In genomic region chr7:127876041-127876466, GRCm38 (mm10) we compare ENCODE assay signal across 8 mouse cellular contexts. TPM values are rescaled to one million over a fixed set of nuclear protein-coding genes. Genes with fewer than 3 reads are reported as not detected.
DNase-seq lines count a peak whose midpoint lies in the region; ATAC-seq and TF ChIP-seq lines count a peak whose summit lies in the region.

TSS of gene Zfp646 (plus strand) at chr7:127876221.

- peak within 1 kb of the TSS; percentile 78 for H3K27ac ChIP-seq in CH12.LX (ENCODE audit: insufficient read depth, low read depth)
- peak within 1 kb of the TSS; percentile 93 for H3K27ac ChIP-seq in bone marrow macrophage, adult 2 months (ENCODE audit: insufficient read depth, low read depth, low read length)
- H3K27ac ChIP-seq in forebrain, postnatal 0 days (ENCODE audit: low read depth, low read length) = peak within 1 kb of the TSS; percentile 99
- H3K27ac ChIP-seq in lung, embryonic 14.5 days (ENCODE audit: low read depth) = peak within 1 kb of the TSS; percentile 99

- dilution Hi-C loops in CH12.LX (cut with MboI; ENCODE audit: extremely low pct_ligation_motif_present, extremely low pct_unique_long_range_greater_than_20kb, low sequenced_read_pairs) = no loop called here

- peaks cover 28% of the 10 kb centered on the region for H3K9me3 ChIP-seq in CH12.LX (replicated peaks; ENCODE audit: low read length)
- no peaks in the 10 kb centered on the region for H3K9me3 ChIP-seq in forebrain, postnatal 0 days (ENCODE audit: low read length)
- H3K9me3 ChIP-seq in lung, embryonic 14.5 days (ENCODE audit: low read depth, low read length) = no peaks in the 10 kb centered on the region

- peak within 1 kb of the TSS; percentile 66 to 99 (median 98) for H3K4me3 ChIP-seq in CH12.LX (replicated peaks in 1 of 3; ENCODE audit: low read depth in 2 of 3, low read length in 2 of 3, poor library complexity in 1 of 3)
- H3K4me3 ChIP-seq in bone marrow macrophage, adult 2 months (ENCODE audit: insufficient read depth, low read length) = peak within 1 kb of the TSS; percentile 89
- H3K4me3 ChIP-seq in forebrain, postnatal 0 days (ENCODE audit: low read depth, low read length) = peak within 1 kb of the TSS; percentile 98
- peak within 1 kb of the TSS; percentile 90 for H3K4me3 ChIP-seq in lung, embryonic 14.5 days (ENCODE audit: low read depth, low read length)

- no peaks in the 10 kb centered on the region for H3K27me3 ChIP-seq in CH12.LX (replicated peaks)
- no peaks in the 10 kb centered on the region for H3K27me3 ChIP-seq in forebrain, postnatal 0 days (ENCODE audit: insufficient read depth, low read length)
- no peaks in the 10 kb centered on the region for H3K27me3 ChIP-seq in lung, embryonic 14.5 days (ENCODE audit: insufficient read depth, low read length)

- peak within 1 kb of the TSS; percentile 95 for H3K4me2 ChIP-seq in CH12.LX (ENCODE audit: insufficient read depth, low read depth, poor library complexity, severe bottlenecking)
- peak within 1 kb of the TSS; percentile 66 for H3K4me2 ChIP-seq in forebrain, postnatal 0 days (ENCODE audit: low read depth)
- H3K4me2 ChIP-seq in lung, embryonic 14.5 days = peak within 1 kb of the TSS; percentile 84

- peak; percentile 79 for DNase-seq in CH12.LX (ENCODE audit: extremely low read depth)
- peak; percentile 93 for DNase-seq in forebrain, postnatal 0 days
- peak; percentile 48 to 54 for DNase-seq in layer of hippocampus, adult 8-10 months (ENCODE audit: low spot score in 2 of 2)
- peak; percentile 87 for DNase-seq in lung, embryonic 14.5 days
- DNase-seq in thymus, postnatal 10 days (ENCODE audit: low spot score in 2 of 2) = peak; percentile 63 to 67

- H3K79me2 ChIP-seq in CH12.LX (replicated peaks; ENCODE audit: control insufficient read depth, extremely low read depth, insufficient read depth, poor library complexity, severe bottlenecking) = peaks cover 27% of the 10 kb centered on the region

- TF ChIP-seq RAD21 in CH12.LX (IDR thresholded peaks at IDR 0.05; ENCODE audit: low read depth, low read length) = no peak

- H3K4me1 ChIP-seq in CH12.LX (ENCODE audit: control insufficient read depth in 1 of 2, insufficient read depth in 2 of 2) = peaks cover 6 to 33% of the 10 kb centered on the region in 2 experiments
- peaks cover 20% of the 10 kb centered on the region for H3K4me1 ChIP-seq in bone marrow macrophage, adult 2 months (ENCODE audit: control insufficient read depth, insufficient read depth, low read length)
- H3K4me1 ChIP-seq in forebrain, postnatal 0 days (ENCODE audit: insufficient read depth) = peaks cover 12% of the 10 kb centered on the region
- peaks cover 8% of the 10 kb centered on the region for H3K4me1 ChIP-seq in lung, embryonic 14.5 days (ENCODE audit: insufficient read depth)

- peak; percentile 44 for TF ChIP-seq POLR2A in CH12.LX (IDR thresholded peaks at IDR 0.05; ENCODE audit: low read depth, low read length)
- no peak for TF ChIP-seq POLR2A in bone marrow macrophage, adult 2 months (IDR thresholded peaks at IDR 0.05; ENCODE audit: borderline replicate concordance, low read depth, low read length)

- no peak for TF ChIP-seq CTCF in CH12.LX (conservative IDR thresholded peaks at IDR 0.05 in 1 of 2, IDR thresholded peaks at IDR 0.05 in 1 of 2; ENCODE audit: low read depth in 2 of 2, low read length in 2 of 2)
- TF ChIP-seq CTCF in bone marrow macrophage, adult 2 months (IDR thresholded peaks at IDR 0.05; ENCODE audit: low read depth, low read length) = no peak
- no peak for TF ChIP-seq CTCF in forebrain, postnatal 0 days (IDR thresholded peaks at IDR 0.05; ENCODE audit: low read depth)
- no peak for TF ChIP-seq CTCF in lung, embryonic 14.5 days (IDR thresholded peaks at IDR 0.05; ENCODE audit: low read depth)

- peak; percentile 89 for ATAC-seq in forebrain, postnatal 0 days
- ATAC-seq in hematopoietic stem cell, adult 5-6 weeks (replicated peaks in 1 of 2; ENCODE audit: insufficient read depth in 1 of 2, low FRiP score in 2 of 2, low TSS enrichment in 1 of 2, low read depth in 1 of 2, poor library complexity in 2 of 2, severe bottlenecking in 2 of 2) = peak; percentile 28 to 69
- peak; percentile 90 for ATAC-seq in lung, embryonic 14.5 days (ENCODE audit: insufficient read depth)
- ATAC-seq in neutrophil, adult 5-6 weeks (ENCODE audit: extremely low read depth, insufficient number of reproducible peaks, low FRiP score, poor library complexity, severe bottlenecking) = peak; percentile 33

- TF ChIP-seq EP300 in CH12.LX (IDR thresholded peaks at IDR 0.05; ENCODE audit: low read length) = no peak

- H3K36me3 ChIP-seq in CH12.LX (replicated peaks in 1 of 2; ENCODE audit: control insufficient read depth in 1 of 2, insufficient read depth in 1 of 2, low read length in 1 of 2) = peaks cover 28 to 50% of the 10 kb centered on the region in 2 experiments
- peaks cover 28% of the 10 kb centered on the region for H3K36me3 ChIP-seq in forebrain, postnatal 0 days (ENCODE audit: insufficient read depth)
- H3K36me3 ChIP-seq in lung, embryonic 14.5 days (ENCODE audit: insufficient read depth) = peaks cover 35% of the 10 kb centered on the region

- peak within 1 kb of the TSS; percentile 87 for H3K9ac ChIP-seq in CH12.LX (ENCODE audit: insufficient read depth, low read depth)
- peak within 1 kb of the TSS; percentile 97 for H3K9ac ChIP-seq in forebrain, postnatal 0 days
- H3K9ac ChIP-seq in lung, embryonic 14.5 days = peak within 1 kb of the TSS; percentile 98

- 4% methylated on average over 40 of the region's 41 CpGs for WGBS in forebrain, postnatal 0 days
- WGBS in lung, embryonic 14.5 days = under 1% methylated on average over 41 of the region's 41 CpGs

- in situ Hi-C loops in CH12.LX (cut with MboI; ENCODE audit: low pct_ligation_motif_present, low pct_unique_long_range_greater_than_20kb, low sequenced_read_pairs) = no loop called here

TF ChIP-seq in CH12.LX, 34 proteins besides CTCF, POLR2A, EP300 and RAD21:
- TF ChIP-seq MAFK (IDR thresholded peaks at IDR 0.05; ENCODE audit: insufficient replicate concordance, low read length) (no peak), UBTF (IDR thresholded peaks at IDR 0.05; ENCODE audit: low read depth, low read length) (no peak), TBP (conservative IDR thresholded peaks at IDR 0.05; ENCODE audit: low read depth, low read length) (0 out of 2 replicates have a peak, but pooled peaks have one; percentile 9), MXI1 (IDR thresholded peaks at IDR 0.05; ENCODE audit: low read depth, low read length) (0 out of 2 replicates have a peak, but pooled peaks have one; percentile 41), USF2 (conservative IDR thresholded peaks at IDR 0.05; ENCODE audit: low read depth, low read length) (no peak), ELF1 (IDR thresholded peaks at IDR 0.05; ENCODE audit: low read depth, low read length) (peak; percentile 86), ZNF384 (IDR thresholded peaks at IDR 0.05; ENCODE audit: low read depth, low read length) (no peak), MAZ (IDR thresholded peaks at IDR 0.05; ENCODE audit: low read depth, low read length) (no peak), NELFE (IDR thresholded peaks at IDR 0.05; ENCODE audit: low read depth, low read length) (peak; percentile 51; the same call in 1 of the 2 replicates), MAX (IDR thresholded peaks at IDR 0.05; ENCODE audit: low read length) (0 out of 2 replicates have a peak, but pooled peaks have one; percentile 10), JUND (conservative IDR thresholded peaks at IDR 0.05; ENCODE audit: low read depth, low read length) (no peak), SMC3 (IDR thresholded peaks at IDR 0.05; ENCODE audit: low read depth, low read length) (no peak), E2F4 (IDR thresholded peaks at IDR 0.05; ENCODE audit: insufficient replicate concordance, low read depth, low read length) (0 out of 2 replicates have a peak, but pooled peaks have one; percentile 21), MEF2A (IDR thresholded peaks at IDR 0.05; ENCODE audit: borderline replicate concordance, low read depth, low read length) (no peak; the same call in 1 of the 2 replicates), SIN3A (IDR thresholded peaks at IDR 0.05; ENCODE audit: low read length) (peak; percentile 32; the same call in 1 of the 2 replicates), TCF12 (IDR thresholded peaks at IDR 0.05; ENCODE audit: low read depth, low read length) (no peak; the same call in 1 of the 2 replicates), GABPA (IDR thresholded peaks at IDR 0.05; ENCODE audit: insufficient replicate concordance, low read depth, low read length) (no peak), IRF4 (IDR thresholded peaks at IDR 0.05; ENCODE audit: low read depth, low read length) (no peak), ZMIZ1 (IDR thresholded peaks at IDR 0.05; ENCODE audit: low read depth, low read length) (peak; percentile 62), HCFC1 (IDR thresholded peaks at IDR 0.05; ENCODE audit: low read depth, low read length) (peak; percentile 72)

RNA-seq across cellular contexts. Expression of gene Zfp646, which starts in this region (rescaled TPM):
- total RNA-seq in CH12.LX (2012; rRNA removed) (23.8 and 25.3 TPM in 2 replicates), CH12.LX (2014; rRNA removed) (9.3 and 10.6 TPM in 2 replicates)
- polyA plus RNA-seq in CH12.LX (2012; ENCODE audit: insufficient read length, low read depth) = 16.6 and 18.8 TPM in 2 replicates
- 14.7 and 16.7 TPM in 2 replicates for polyA plus RNA-seq in bone marrow macrophage, adult 2 months (2012; ENCODE audit: insufficient read depth, insufficient read length, missing spikeins)
- total RNA-seq in forebrain, postnatal 0 days (2014; rRNA removed) = 31.2 and 37.7 TPM in 2 replicates
- 3.8 and 4.2 TPM in 2 replicates for polyA plus RNA-seq in forebrain, postnatal 0 days (2015; fragmentation: Nextera tagmentation; extraction: Ambion mirVana)
- total RNA-seq in hematopoietic stem cell, adult 5-6 weeks (2017) = 44.5 and 50.2 TPM in 2 replicates
- total RNA-seq in layer of hippocampus, adult 8-10 months (2022) = 10 to 100 TPM; 34.5 to 36.5 (median 35.0) TPM
- 16.7 and 17.4 TPM in 2 replicates for polyA plus RNA-seq in lung, embryonic 14.5 days (2014; fragmentation: Nextera tagmentation; extraction: Ambion mirVana)
- 93.1 and 93.5 TPM in 2 replicates for total RNA-seq in neutrophil, adult 5-6 weeks (2017)

Comparison
In these comparisons a context has a peak if more than half of its experiments do, and no peak if none do; other contexts are left out.
1. Peak in every context shown above with its lines: DNase-seq, ATAC-seq, H3K4me3 ChIP-seq and H3K27ac ChIP-seq.
2. ATAC-seq: peak in every context shown above with its lines; median percentile 90 in lung, embryonic 14.5 days; 89 in forebrain, postnatal 0 days; 48 in hematopoietic stem cell, adult 5-6 weeks; 33 in neutrophil, adult 5-6 weeks.